Mouse (Mus musculus) hindbrain, postnatal 0 days (tissue): ENCODE results near the gene Sall4. TPM values are rescaled to one million over a fixed set of nuclear protein-coding genes. Genes with fewer than 3 reads are reported as not detected.

Source experiments
- ATAC-seq: fragments of 200-750 bp; cut with Nextera tagmentation; 2 replicates; pipeline ENCODE4 v1.8.0; 2017; ENCODE audit warnings: mild to moderate bottlenecking, moderate TSS enrichment, moderate library complexity
- DNase-seq: peaks from one replicate; pipeline ENCODE4 v3.0.0-alpha.2; 2015; ENCODE audit warnings: low spot score
- H3K27ac ChIP-seq: fragments of 300-500 bp; sonication (generic); 2 replicates; pipeline ENCODE4 v1.5.1; 2014; ENCODE audit warnings: mild to moderate bottlenecking
- H3K27me3 ChIP-seq: fragments of 300-500 bp; sonication (generic); 2 replicates; pipeline ENCODE4 v1.6.1; 2014; ENCODE audit warnings: low read length, mixed read lengths; ENCODE audit not compliant: insufficient read depth
- H3K36me3 ChIP-seq: fragments of 300-500 bp; sonication (generic); 2 replicates; pipeline ENCODE4 v1.6.1; 2014; ENCODE audit warnings: low read length, mixed read lengths; ENCODE audit not compliant: insufficient read depth
- H3K4me1 ChIP-seq: fragments of 300-500 bp; sonication (generic); 2 replicates; pipeline ENCODE4 v1.6.1; 2014; ENCODE audit warnings: antibody characterized with exemption, low read length, mixed read lengths; ENCODE audit not compliant: insufficient read depth
- H3K4me2 ChIP-seq: fragments of 300-500 bp; sonication (generic); 2 replicates; pipeline ENCODE4 v1.6.1; 2014; ENCODE audit warnings: low read depth, mild to moderate bottlenecking, low read length, moderate library complexity, mixed read lengths
- H3K4me3 ChIP-seq: fragments of 300-500 bp; sonication (generic); 2 replicates; pipeline ENCODE4 v1.5.1; 2014; ENCODE audit warnings: low read length
- H3K9ac ChIP-seq: fragments of 300-500 bp; sonication (generic); replicated peaks from 2 replicates; pipeline ENCODE4 v1.6.1; 2014; ENCODE audit warnings: mild to moderate bottlenecking, low read length, moderate library complexity, mixed read lengths
- H3K9me3 ChIP-seq: fragments of 300-500 bp; sonication (generic); 2 replicates; pipeline ENCODE4 v1.6.1; 2016; ENCODE audit warnings: low read length, mixed read lengths
- CTCF ChIP-seq: IDR thresholded peaks from 2 replicates; pipeline ENCODE4 v1.5.1; 2016; ENCODE audit warnings: antibody characterized with exemption, control low read depth, low read depth
- WGBS: fragments of 180-500 bp; shearing (Covaris S2); extraction: QIAGEN DNeasy Blood & Tissue Kit; methylation state at CpG from one replicate; pipeline ENCODE4 v1.1.7; 2014; 5-methylcytosine and 5-hydroxymethylcytosine counted together
- polyA plus RNA-seq: library from polyadenylated mRNA; unstranded; fragments of >200 nt; fragmentation: Nextera tagmentation; extraction: Ambion mirVana; gene quantifications from 2 replicates; pipeline ENCODE4 v1.2.1, GENCODE M21; 2015
- total RNA-seq: library from RNA; depleted of rRNA; stranded (reverse); fragments of >200 nt; gene quantifications from 2 replicates; pipeline ENCODE4 v1.2.3, GENCODE M21; 2014

Gene Sall4
- total and polyA plus RNA-seq, 2 experiments from 2014 or later = 0.16 to 0.31 TPM

DNA sequence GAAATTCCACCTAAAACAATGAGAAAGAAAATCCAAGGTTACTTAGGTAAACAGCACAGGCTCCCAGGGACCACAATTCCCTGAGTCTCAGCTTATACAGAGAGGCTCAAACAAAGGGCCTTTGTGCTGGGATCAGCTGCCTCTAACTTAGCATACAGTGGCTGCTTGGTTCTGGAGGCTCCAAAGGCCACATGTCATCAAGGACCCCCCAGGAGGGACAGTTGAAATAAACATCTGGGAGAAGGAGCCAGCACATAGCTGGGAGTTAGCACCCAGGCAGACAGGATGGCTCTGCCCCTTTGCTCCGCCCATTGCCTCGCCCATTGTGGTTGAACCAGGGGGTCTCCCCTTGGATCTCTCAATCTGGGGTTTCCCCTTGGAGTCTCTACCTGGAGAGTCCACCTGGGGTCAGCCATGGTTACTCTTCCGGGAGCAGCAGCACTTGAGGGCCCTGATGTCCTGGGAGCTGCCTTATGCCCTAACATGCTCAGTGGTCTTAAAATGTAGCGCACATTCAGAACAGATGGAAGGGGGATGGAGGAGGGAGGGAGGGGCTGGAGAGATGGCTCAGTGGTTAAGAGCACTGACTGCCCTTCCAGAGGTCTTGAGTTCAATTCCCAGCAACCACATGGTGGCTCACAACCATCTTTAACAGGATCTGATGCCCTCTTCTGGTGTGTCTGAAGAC is 23.5 kb upstream of the Sall4 start:
- no peak for ATAC-seq
- Histone ChIP-seq H3K4me3 (no peak overlapping the region), H3K27ac (no peak overlapping the region), H3K27me3 (no peaks in the 10 kb centered on the region), H3K9me3 (no peaks in the 10 kb centered on the region), H3K4me2 (no peak overlapping the region), H3K4me1 (no peaks in the 10 kb centered on the region), H3K36me3 (no peaks in the 10 kb centered on the region), H3K9ac (no peak overlapping the region)
- 59% methylated on average over 4 of the region's 4 CpGs for WGBS
- DNase-seq = no peak
- no peak for TF ChIP-seq CTCF

DNA sequence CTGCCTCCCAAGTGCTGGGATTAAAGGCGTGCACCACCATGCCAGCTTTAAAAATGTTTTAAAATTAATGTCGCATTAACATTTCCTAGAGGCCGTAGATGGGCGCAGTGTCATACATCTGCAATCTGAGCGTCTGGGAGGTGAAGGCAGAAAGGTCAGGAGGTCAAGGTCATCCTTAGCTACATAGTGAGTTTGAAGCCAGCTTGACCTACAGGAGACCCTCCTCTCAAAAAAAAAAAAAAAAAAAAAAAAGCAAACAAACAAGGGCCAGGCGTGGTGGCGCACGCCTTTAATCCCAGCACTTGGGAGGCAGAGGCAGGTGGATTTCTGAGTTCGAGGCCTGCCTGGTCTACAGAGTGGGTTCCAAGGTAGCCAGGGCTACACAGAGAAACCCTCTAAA is 18.4 kb upstream of the Sall4 start:
- Histone ChIP-seq H3K4me2 (no peak overlapping the region), H3K36me3 (no peaks in the 10 kb centered on the region), H3K9ac (no peak overlapping the region), H3K9me3 (no peaks in the 10 kb centered on the region), H3K4me1 (no peaks in the 10 kb centered on the region), H3K4me3 (no peak overlapping the region), H3K27me3 (no peaks in the 10 kb centered on the region), H3K27ac (no peak overlapping the region)
- 89% methylated on average over 9 of the region's 9 CpGs for WGBS
- TF ChIP-seq CTCF = no peak
- no peak for DNase-seq
- no peak for ATAC-seq

DNA sequence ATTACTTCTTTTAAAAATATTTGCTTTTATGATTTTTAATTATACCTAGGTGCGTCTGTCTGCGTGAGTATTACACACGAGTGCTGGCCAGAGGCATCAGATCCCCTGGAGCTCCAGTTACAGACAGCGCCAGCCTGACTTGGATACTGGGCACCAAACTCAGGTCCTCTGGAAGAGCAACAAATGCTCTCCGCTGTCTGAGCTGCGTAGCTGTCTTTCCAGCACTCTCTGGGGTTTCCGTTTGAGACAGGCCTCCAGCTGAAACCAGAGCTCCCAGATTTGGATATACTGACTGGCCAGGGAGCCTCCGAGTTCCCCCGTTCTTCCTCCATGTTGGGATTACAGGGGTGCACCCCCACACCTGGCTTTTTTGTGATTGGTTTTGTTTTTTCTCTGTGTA is 12.9 kb upstream of the Sall4 start:
- no peak for DNase-seq

DNA sequence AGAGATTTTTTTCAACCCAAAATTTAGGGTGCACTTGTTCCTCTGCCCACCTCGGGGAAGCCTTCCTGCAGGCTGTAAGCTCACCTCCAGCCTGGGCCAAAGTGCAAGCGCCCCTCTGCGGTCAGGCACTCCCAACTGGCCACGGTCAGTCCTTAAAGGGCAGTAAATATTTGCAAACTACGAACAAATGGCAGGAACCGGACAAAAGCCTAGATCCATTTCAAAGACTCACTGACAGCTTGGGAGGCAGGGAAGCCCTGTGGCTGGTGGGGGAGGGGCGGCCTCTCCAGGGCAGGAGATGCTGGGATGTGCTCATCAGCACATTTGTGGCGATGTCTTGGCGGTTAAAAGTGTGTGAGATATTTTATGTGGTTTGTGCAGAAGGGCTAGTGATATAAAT is 12.3 kb upstream of the Sall4 start:
- Histone ChIP-seq H3K36me3 (no peaks in the 10 kb centered on the region), H3K27ac (no peak overlapping the region), H3K9ac (no peak overlapping the region), H3K4me1 (no peaks in the 10 kb centered on the region), H3K9me3 (no peaks in the 10 kb centered on the region), H3K4me2 (no peak overlapping the region), H3K4me3 (no peak overlapping the region), H3K27me3 (no peaks in the 10 kb centered on the region)
- 0 out of 2 replicates have a peak, but pooled peaks have one; percentile 29 for ATAC-seq
- WGBS = 16% methylated on average over 9 of the region's 9 CpGs
- TF ChIP-seq CTCF = no peak
- no peak for DNase-seq

More for the DNA sequence above, 12.9 kb upstream of the Sall4 start:
- Histone ChIP-seq H3K27ac (no peak overlapping the region), H3K27me3 (no peaks in the 10 kb centered on the region), H3K9me3 (no peaks in the 10 kb centered on the region), H3K4me3 (no peak overlapping the region), H3K4me1 (no peaks in the 10 kb centered on the region), H3K36me3 (no peaks in the 10 kb centered on the region), H3K9ac (no peak overlapping the region), H3K4me2 (no peak overlapping the region)
- no peak for ATAC-seq
- WGBS = 43% methylated on average over 9 of the region's 9 CpGs
- no peak for TF ChIP-seq CTCF

DNA sequence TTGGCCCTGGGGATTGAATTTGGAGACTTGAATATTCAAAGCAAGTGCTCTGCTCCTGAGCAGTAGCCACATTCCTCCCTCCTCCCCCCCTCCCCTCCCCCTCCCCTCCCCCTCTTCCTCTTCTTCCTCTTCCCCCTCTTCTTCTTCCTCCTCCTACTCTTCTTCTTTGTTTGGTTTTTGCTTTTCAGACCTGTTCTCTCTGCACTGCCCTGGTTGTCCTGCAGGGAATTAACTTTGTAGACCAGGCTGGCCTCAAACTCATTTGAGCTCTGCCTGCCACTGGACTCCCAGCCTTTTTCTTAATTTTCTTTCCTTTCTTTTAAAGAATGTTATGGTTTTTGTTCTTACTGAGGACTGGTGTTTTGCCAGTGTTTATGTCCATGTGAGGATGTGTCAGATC is 9.7 kb upstream of the Sall4 start:
- ATAC-seq (no peak), DNase-seq (no peak)
- H3K9ac ChIP-seq = no peak overlapping the region
- H3K27me3 ChIP-seq = no peaks in the 10 kb centered on the region
- no peak for TF ChIP-seq CTCF
- H3K4me2 ChIP-seq = no peak overlapping the region
- no peaks in the 10 kb centered on the region for H3K4me1 ChIP-seq
- no peaks in the 10 kb centered on the region for H3K9me3 ChIP-seq
- no peak overlapping the region for H3K27ac ChIP-seq
- H3K36me3 ChIP-seq = no peaks in the 10 kb centered on the region
- no peak overlapping the region for H3K4me3 ChIP-seq

DNA sequence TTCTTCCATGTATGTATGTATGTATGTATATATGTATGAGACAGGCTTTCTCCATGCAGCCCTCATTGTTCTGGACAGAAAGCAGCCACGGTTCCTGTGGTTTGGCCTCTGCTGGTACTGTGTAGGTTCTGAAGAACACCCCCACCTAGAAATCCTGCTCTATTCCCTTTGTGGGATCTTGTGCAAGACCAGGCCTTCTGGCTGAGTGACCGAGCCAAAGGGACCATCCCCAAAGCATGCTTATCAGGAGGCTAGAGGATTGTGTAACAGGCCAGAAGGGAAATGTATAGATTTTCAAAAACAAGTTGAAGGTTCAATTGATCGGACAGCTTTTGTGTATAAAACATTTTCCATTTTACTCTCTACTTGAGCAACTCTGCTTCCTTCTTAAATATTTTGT is 8.5 kb upstream of the Sall4 start:
- no peak for DNase-seq
- no peak for ATAC-seq
- Histone ChIP-seq H3K27me3 (no peaks in the 10 kb centered on the region), H3K4me3 (no peak overlapping the region), H3K4me1 (no peaks in the 10 kb centered on the region), H3K27ac (no peak overlapping the region), H3K36me3 (no peaks in the 10 kb centered on the region), H3K9ac (no peak overlapping the region), H3K9me3 (no peaks in the 10 kb centered on the region), H3K4me2 (no peak overlapping the region)
- WGBS = 77% methylated on average over 3 of the region's 3 CpGs
- no peak for TF ChIP-seq CTCF

DNA sequence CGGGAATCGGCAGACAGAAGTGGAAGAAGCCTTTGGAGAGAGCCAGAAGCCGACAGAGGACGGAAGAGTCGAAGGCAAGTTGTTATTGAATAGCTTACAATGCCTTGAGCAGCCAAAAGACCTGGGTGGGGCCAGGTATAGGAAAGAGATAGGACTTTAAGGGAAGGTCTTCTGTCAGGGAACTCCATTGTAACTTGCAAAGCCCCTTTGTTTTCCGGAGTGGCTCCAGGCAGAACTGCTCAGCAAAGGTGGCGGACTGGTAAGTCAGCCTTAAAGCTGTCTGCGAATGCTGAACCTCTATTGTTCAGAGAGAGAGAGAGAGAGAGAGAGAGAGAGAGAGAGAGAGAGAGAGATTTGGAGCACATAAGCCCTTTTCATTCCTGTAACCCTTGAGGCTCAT is 1.5 kb upstream of the Sall4 start:
- 52% methylated on average over 8 of the region's 8 CpGs for WGBS
- Histone ChIP-seq H3K36me3 (no peaks in the 10 kb centered on the region), H3K9ac (no peak overlapping the region), H3K4me2 (no peak overlapping the region), H3K27me3 (peaks cover 43% of the 10 kb centered on the region), H3K9me3 (no peaks in the 10 kb centered on the region), H3K27ac (no peak overlapping the region), H3K4me1 (no peaks in the 10 kb centered on the region), H3K4me3 (no peak overlapping the region)
- TF ChIP-seq CTCF = no peak
- DNase-seq = no peak
- ATAC-seq = no peak
